Mouse (Mus musculus) intestine, embryonic 15.5 days (tissue): ENCODE data around the gene Gxylt1. TPM values are rescaled to one million over a fixed set of nuclear protein-coding genes. Genes with fewer than 3 reads are reported as not detected.
"Not testable (repeated sequence)": the region's sequence is repeated elsewhere in the genome, so short reads cannot be mapped to it uniquely, and the experiment has no call there.

Experiments
- ATAC-seq: fragments of 200-750 bp; cut with Nextera tagmentation; 2 replicates; pipeline ENCODE4 v1.8.0; 2017; ENCODE audit warnings: moderate TSS enrichment, moderate library complexity
- H3K27ac ChIP-seq: fragments of 300-500 bp; sonication (generic); 2 replicates; pipeline ENCODE4 v1.5.1; 2015; ENCODE audit warnings: mild to moderate bottlenecking, inconsistent platforms
- H3K27me3 ChIP-seq: fragments of 300-500 bp; sonication (generic); replicated peaks from 2 replicates; pipeline ENCODE4 v1.6.1; 2015; ENCODE audit warnings: inconsistent platforms
- H3K36me3 ChIP-seq: fragments of 300-500 bp; sonication (generic); 2 replicates; pipeline ENCODE4 v1.6.1; 2015; ENCODE audit warnings: inconsistent platforms
- H3K4me1 ChIP-seq: fragments of 300-500 bp; sonication (generic); replicated peaks from 2 replicates; pipeline ENCODE4 v1.6.1; 2015; ENCODE audit warnings: inconsistent platforms
- H3K4me2 ChIP-seq: fragments of 300-500 bp; sonication (generic); replicated peaks from 2 replicates; pipeline ENCODE4 v1.6.1; 2015; ENCODE audit warnings: mild to moderate bottlenecking, inconsistent platforms
- H3K4me3 ChIP-seq: fragments of 300-500 bp; sonication (generic); replicated peaks from 2 replicates; pipeline ENCODE4 v1.5.1; 2015; ENCODE audit warnings: inconsistent platforms
- H3K9ac ChIP-seq: fragments of 300-500 bp; sonication (generic); 2 replicates; pipeline ENCODE4 v1.6.1; 2015; ENCODE audit warnings: inconsistent platforms
- H3K9me3 ChIP-seq: fragments of 300-500 bp; sonication (generic); 2 replicates; pipeline ENCODE4 v1.6.1; 2016; ENCODE audit warnings: inconsistent platforms
- whole genome bisulfite sequencing: fragments of 180-500 bp; shearing (Covaris S2); methylation state at CpG from one replicate; pipeline ENCODE4 v1.1.7; 2015; 5-methylcytosine and 5-hydroxymethylcytosine counted together
- polyA plus RNA-seq: library from polyadenylated mRNA; unstranded; fragments of >200 nt; fragmentation: Nextera tagmentation; extraction: Ambion mirVana; gene quantifications from 2 replicates; pipeline ENCODE4 v1.2.1, GENCODE M21; 2015

Gxylt1 gene
- polyA plus RNA-seq: 10.2 and 10.8 TPM in 2 replicates

GRCm38 (mm10) chr15:93274679-93275583 lies at the start of gene Gxylt1:
Gene Gxylt1 (minus strand): TSS chr15:93275179.
- no peaks in the 10 kb centered on the region for H3K36me3 ChIP-seq
- peak; percentile 98 for ATAC-seq
- peak within 1 kb of the TSS; percentile 79 for H3K4me2 ChIP-seq
- peaks cover 13% of the 10 kb centered on the region; the same call in 1 of the 2 replicates for H3K4me1 ChIP-seq
- WGBS: under 1% methylated on average over 72 of the region's 93 CpGs
- H3K9me3 ChIP-seq: no peaks in the 10 kb centered on the region
- H3K9ac ChIP-seq: peak within 1 kb of the TSS; percentile 89
- H3K27ac ChIP-seq: peak within 1 kb of the TSS; percentile 89
- H3K4me3 ChIP-seq: peak within 1 kb of the TSS; percentile 74
- H3K27me3 ChIP-seq: no peaks in the 10 kb centered on the region

GRCm38 (mm10) chr15:93318781-93319180 lies 43.8 kb upstream of the Gxylt1 start:
- Histone ChIP-seq H3K4me2 (no peak overlapping the region), H3K27ac (no peak overlapping the region), H3K36me3 (no peaks in the 10 kb centered on the region), H3K9me3 (no peaks in the 10 kb centered on the region), H3K4me1 (0 out of 2 replicates have a peak, but pooled peaks cover 2% of the 10 kb centered on the region), H3K9ac (no peak overlapping the region), H3K4me3 (no peak overlapping the region), H3K27me3 (no peaks in the 10 kb centered on the region)
- 88% methylated on average over 1 of the region's 1 CpGs for WGBS
- peak; percentile 97 for ATAC-seq

GRCm38 (mm10) chr15:93310304-93310703 lies 35.3 kb upstream of the Gxylt1 start:
- H3K27me3 ChIP-seq, H3K4me1 ChIP-seq, ATAC-seq, H3K9me3 ChIP-seq, H3K27ac ChIP-seq, H3K4me3 ChIP-seq, H3K9ac ChIP-seq, H3K36me3 ChIP-seq, H3K4me2 ChIP-seq: not testable (repeated sequence)
- WGBS: 90% methylated on average over 4 of the region's 4 CpGs

- Histone ChIP-seq H3K4me1 (peaks cover 3% of the 10 kb centered on the region; the same call in 1 of the 2 replicates), H3K4me3 (no peak overlapping the region), H3K36me3 (no peaks in the 10 kb centered on the region), H3K9me3 (no peaks in the 10 kb centered on the region), H3K27ac (no peak overlapping the region), H3K9ac (no peak overlapping the region), H3K27me3 (no peaks in the 10 kb centered on the region), H3K4me2 (no peak overlapping the region)
- no peak for ATAC-seq
- 59% methylated on average over 2 of the region's 2 CpGs for WGBS
These were observed 23.2 kb upstream of the Gxylt1 start for GRCm38 (mm10) chr15:93298197-93298596.

- no peak overlapping the region for H3K9ac ChIP-seq
- no peak overlapping the region for H3K4me3 ChIP-seq
- no peak for ATAC-seq
- H3K27ac ChIP-seq: no peak overlapping the region
- H3K27me3 ChIP-seq: no peaks in the 10 kb centered on the region
- H3K9me3 ChIP-seq: no peaks in the 10 kb centered on the region
- 51% methylated on average over 11 of the region's 11 CpGs for WGBS
- no peak overlapping the region for H3K4me2 ChIP-seq
- H3K36me3 ChIP-seq: no peaks in the 10 kb centered on the region
- 0 out of 2 replicates have a peak, but pooled peaks cover under 1% of the 10 kb centered on the region for H3K4me1 ChIP-seq
These were observed 19.5 kb upstream of the Gxylt1 start for GRCm38 (mm10) chr15:93294483-93294882.

- Histone ChIP-seq H3K27me3 (no peaks in the 10 kb centered on the region), H3K9me3 (no peaks in the 10 kb centered on the region), H3K36me3 (no peaks in the 10 kb centered on the region), H3K4me3 (no peak overlapping the region), H3K4me1 (no peaks in the 10 kb centered on the region), H3K27ac (no peak overlapping the region), H3K9ac (no peak overlapping the region), H3K4me2 (no peak overlapping the region)
- WGBS: 96% methylated on average over 4 of the region's 4 CpGs
- ATAC-seq: no peak
These were observed 13.3 kb upstream of the Gxylt1 start for GRCm38 (mm10) chr15:93288321-93288720.

- Histone ChIP-seq H3K9me3 (no peaks in the 10 kb centered on the region), H3K4me1 (no peaks in the 10 kb centered on the region), H3K27me3 (no peaks in the 10 kb centered on the region), H3K9ac (no peak overlapping the region), H3K36me3 (no peaks in the 10 kb centered on the region), H3K27ac (no peak overlapping the region), H3K4me3 (no peak overlapping the region), H3K4me2 (no peak overlapping the region)
- 70% methylated on average over 2 of the region's 2 CpGs for WGBS
- no peak for ATAC-seq
These were observed 12.6 kb upstream of the Gxylt1 start for GRCm38 (mm10) chr15:93287628-93288027.

GRCm38 (mm10) chr15:93285244-93285643 lies 10.3 kb upstream of the Gxylt1 start:
- WGBS: 83% methylated on average over 15 of the region's 15 CpGs
- no peak for ATAC-seq
- no peaks in the 10 kb centered on the region for H3K27me3 ChIP-seq
- no peak overlapping the region for H3K9ac ChIP-seq
- H3K4me1 ChIP-seq: no peaks in the 10 kb centered on the region
- H3K4me3 ChIP-seq: no peak overlapping the region
- H3K9me3 ChIP-seq: no peaks in the 10 kb centered on the region
- no peak overlapping the region for H3K27ac ChIP-seq
- H3K36me3 ChIP-seq: no peaks in the 10 kb centered on the region
- no peak overlapping the region for H3K4me2 ChIP-seq

GRCm38 (mm10) chr15:93284326-93284725 lies 9.3 kb upstream of the Gxylt1 start:
- Histone ChIP-seq H3K36me3 (no peaks in the 10 kb centered on the region), H3K4me1 (no peaks in the 10 kb centered on the region), H3K4me2 (no peak overlapping the region), H3K27ac (no peak overlapping the region), H3K4me3 (no peak overlapping the region), H3K9ac (no peak overlapping the region), H3K27me3 (no peaks in the 10 kb centered on the region), H3K9me3 (no peaks in the 10 kb centered on the region)
- no peak for ATAC-seq
- 79% methylated on average over 6 of the region's 6 CpGs for WGBS

- no peaks in the 10 kb centered on the region for H3K27me3 ChIP-seq
- H3K4me1 ChIP-seq: no peaks in the 10 kb centered on the region
- H3K27ac ChIP-seq: no peak overlapping the region
- no peak for ATAC-seq
- H3K4me2 ChIP-seq: no peak overlapping the region
- H3K36me3 ChIP-seq: no peaks in the 10 kb centered on the region
- H3K9ac ChIP-seq: no peak overlapping the region
- H3K9me3 ChIP-seq: no peaks in the 10 kb centered on the region
- no peak overlapping the region for H3K4me3 ChIP-seq
- WGBS: 78% methylated on average over 11 of the region's 11 CpGs
These were observed 8.4 kb upstream of the Gxylt1 start for GRCm38 (mm10) chr15:93283349-93283748.

GRCm38 (mm10) chr15:93276276-93276675 lies 1.3 kb upstream of the Gxylt1 start:
- WGBS: 6% methylated on average over 14 of the region's 14 CpGs
- Histone ChIP-seq H3K27ac (no peak overlapping the region), H3K9ac (no peak overlapping the region)

GRCm38 (mm10) chr15:93275623-93276022 lies 644 bp upstream of the Gxylt1 start:
- H3K4me2 ChIP-seq: peak overlapping the region; percentile 79
- H3K36me3 ChIP-seq: no peaks in the 10 kb centered on the region
- peaks cover 13% of the 10 kb centered on the region; the same call in 1 of the 2 replicates for H3K4me1 ChIP-seq
- peak; percentile 53 for ATAC-seq
- WGBS: under 1% methylated on average over 21 of the region's 21 CpGs
- H3K27me3 ChIP-seq: no peaks in the 10 kb centered on the region
- H3K4me3 ChIP-seq: peak overlapping the region; percentile 74
- peak overlapping the region; percentile 38 for H3K9ac ChIP-seq
- peak overlapping the region; percentile 64 for H3K27ac ChIP-seq
- no peaks in the 10 kb centered on the region for H3K9me3 ChIP-seq

More at GRCm38 (mm10) chr15:93276276-93276675, 1.3 kb upstream of the Gxylt1 start:
- Histone ChIP-seq H3K27me3 (no peaks in the 10 kb centered on the region), H3K4me1 (peaks cover 11% of the 10 kb centered on the region; the same call in 1 of the 2 replicates), H3K4me2 (peak overlapping the region; percentile 79), H3K9me3 (no peaks in the 10 kb centered on the region), H3K4me3 (peak overlapping the region; percentile 74), H3K36me3 (no peaks in the 10 kb centered on the region)
- ATAC-seq: no peak
